Mouse (Mus musculus) liver, embryonic 14.5 days (tissue): ENCODE results near the gene Ugt2b34. TPM values are rescaled to one million over a fixed set of nuclear protein-coding genes. Genes with fewer than 3 reads are reported as not detected.

ENCODE experiments used
- ATAC-seq: fragments of 200-750 bp; cut with Nextera tagmentation; 2 replicates; pipeline ENCODE4 v1.8.0; 2017; ENCODE audit warnings: moderate number of reproducible peaks, mild to moderate bottlenecking, moderate library complexity; ENCODE audit not compliant: insufficient read depth
- DNase-seq, 3 experiments: peaks; one replicate each; pipeline ENCODE4 v3.0.0-alpha.2; 2012 to 2013; ENCODE audit warnings: low read depth in 3 of 3, low spot score in 3 of 3
- H3K27ac ChIP-seq: fragments of 300-500 bp; sonication (generic); 2 replicates; pipeline ENCODE4 v1.5.1; 2014; ENCODE audit warnings: moderate library complexity, mild to moderate bottlenecking, control low read depth, inconsistent platforms
- H3K27me3 ChIP-seq: fragments of 300-500 bp; sonication (generic); 2 replicates; pipeline ENCODE4 v1.6.1; 2014; ENCODE audit warnings: mild to moderate bottlenecking, low read length, moderate library complexity; ENCODE audit not compliant: control insufficient read depth, insufficient read depth
- H3K36me3 ChIP-seq: fragments of 300-500 bp; sonication (generic); replicated peaks from 2 replicates; pipeline ENCODE4 v1.6.1; 2014; ENCODE audit warnings: low read depth; ENCODE audit not compliant: control insufficient read depth, insufficient read depth
- H3K4me1 ChIP-seq, 2 experiments: fragments of 200-500 bp in 1 of 2; fragments of 300-500 bp in 1 of 2; sonication (generic) in 1 of 2; replicated peaks; 2 replicates each; pipeline ENCODE4 v1.6.1; 2012 to 2014; ENCODE audit warnings: antibody characterized with exemption in 1 of 2, inconsistent platforms in 1 of 2, low read length in 1 of 2; ENCODE audit not compliant: control insufficient read depth in 2 of 2, insufficient read depth in 2 of 2
- H3K4me2 ChIP-seq: fragments of 300-500 bp; sonication (generic); 2 replicates; pipeline ENCODE4 v1.6.1; 2014; ENCODE audit warnings: low read depth, mild to moderate bottlenecking, control low read depth, moderate library complexity
- H3K4me3 ChIP-seq, 2 experiments: fragments of 200-500 bp in 1 of 2; fragments of 300-500 bp in 1 of 2; sonication (generic) in 1 of 2; 2 replicates each; pipeline ENCODE4 v1.5.1; 2012 to 2014; ENCODE audit warnings: low read depth in 2 of 2, low read length in 2 of 2, mild to moderate bottlenecking in 2 of 2, control low read depth in 1 of 2, inconsistent platforms in 1 of 2, moderate library complexity in 1 of 2; ENCODE audit not compliant: insufficient read depth in 1 of 2
- H3K9ac ChIP-seq: fragments of 300-500 bp; sonication (generic); replicated peaks from 2 replicates; pipeline ENCODE4 v1.6.1; 2014; ENCODE audit warnings: mild to moderate bottlenecking, control low read depth, moderate library complexity
- H3K9me3 ChIP-seq: fragments of 300-500 bp; sonication (generic); 2 replicates; pipeline ENCODE4 v1.6.1; 2016; ENCODE audit warnings: low read length, mixed read lengths; ENCODE audit not compliant: control insufficient read depth
- CTCF ChIP-seq: IDR thresholded peaks from 2 replicates; pipeline ENCODE4 v1.5.1; 2016; ENCODE audit warnings: antibody characterized with exemption, low read depth, control low read depth
- EP300 ChIP-seq: IDR thresholded peaks from 2 replicates; pipeline ENCODE4 v1.6.1; 2016; ENCODE audit warnings: antibody characterized with exemption, low read depth
- WGBS: fragments of 180-500 bp; shearing (Covaris S2); extraction: QIAGEN DNeasy Blood & Tissue Kit; methylation state at CpG from one replicate; pipeline ENCODE4 v1.1.7; 2014; ENCODE audit not compliant: insufficient replicate concordance; 5-methylcytosine and 5-hydroxymethylcytosine counted together
- polyA plus RNA-seq, 2 experiments: library from polyadenylated mRNA; depleted of rRNA in 1 of 2; stranded (reverse) in 1 of 2; unstranded in 1 of 2; fragments of >200 nt; fragmentation: Nextera tagmentation in 1 of 2; extraction: Ambion mirVana in 1 of 2; gene quantifications; 2 replicates each; pipeline versions ENCODE4 v1.2.1 to v1.2.3; 2012 to 2014

Gene Ugt2b34
- polyA plus RNA-seq, 2 experiments = 46.3 to 51.0 TPM

GRCm38 (mm10) chr5:86840207-86840606 is 66.5 kb downstream of the Ugt2b34 start:
- Histone ChIP-seq H3K4me1 (no peaks in the 10 kb centered on the region), H3K27ac (no peak overlapping the region), H3K9me3 (no peaks in the 10 kb centered on the region), H3K4me2 (no peak overlapping the region), H3K36me3 (peaks cover 5% of the 10 kb centered on the region), H3K4me3 (no peak overlapping the region), H3K27me3 (no peaks in the 10 kb centered on the region), H3K9ac (no peak overlapping the region)
- DNase-seq (no peak), ATAC-seq (no peak)
- TF ChIP-seq CTCF (no peak), EP300 (no peak)
- WGBS = 71% methylated on average over 2 of the region's 2 CpGs

Other genes starting within 250 kb of the Ugt2b34 start
- not detected in 2 replicates for gene Tmprss11b, start 230.6 kb downstream of the Ugt2b34 start, polyA plus RNA-seq (2012; rRNA removed)
- not detected in 2 replicates for gene Tmprss11b, start 230.6 kb downstream of the Ugt2b34 start, polyA plus RNA-seq (2014; fragmentation: Nextera tagmentation; extraction: Ambion mirVana)
- not detected in 2 replicates for gene Tmprss11e, start 161.1 kb downstream of the Ugt2b34 start, polyA plus RNA-seq (2012; rRNA removed)
- gene Tmprss11e, start 161.1 kb downstream of the Ugt2b34 start, polyA plus RNA-seq (2014; fragmentation: Nextera tagmentation; extraction: Ambion mirVana) = not detected in 2 replicates
- gene Ythdc1, start 102.7 kb downstream of the Ugt2b34 start, polyA plus RNA-seq (2012; rRNA removed) = 15.0 and 22.8 TPM in 2 replicates
- gene Ythdc1, start 102.7 kb downstream of the Ugt2b34 start, polyA plus RNA-seq (2014; fragmentation: Nextera tagmentation; extraction: Ambion mirVana) = 12.1 and 13.3 TPM in 2 replicates
- gene Ugt2b1, start 19.6 kb upstream of the Ugt2b34 start, polyA plus RNA-seq (2012; rRNA removed) = 0.25 and 0.38 TPM in 2 replicates
- 0.25 and 0.29 TPM in 2 replicates for gene Ugt2b1, start 19.6 kb upstream of the Ugt2b34 start, polyA plus RNA-seq (2014; fragmentation: Nextera tagmentation; extraction: Ambion mirVana)
- 3.8 and 5.0 TPM in 2 replicates for gene Ugt2b35, start 93.9 kb upstream of the Ugt2b34 start, polyA plus RNA-seq (2012; rRNA removed)
- gene Ugt2b35, start 93.9 kb upstream of the Ugt2b34 start, polyA plus RNA-seq (2014; fragmentation: Nextera tagmentation; extraction: Ambion mirVana) = 1.4 and 1.6 TPM in 2 replicates
- 5.7 and 6.5 TPM in 2 replicates for gene Ugt2b36, start 185.6 kb upstream of the Ugt2b34 start, polyA plus RNA-seq (2012; rRNA removed)
- gene Ugt2b36, start 185.6 kb upstream of the Ugt2b34 start, polyA plus RNA-seq (2014; fragmentation: Nextera tagmentation; extraction: Ambion mirVana) = 17.0 and 18.2 TPM in 2 replicates
- 3.7 and 4.0 TPM in 2 replicates for gene Ugt2b5, start 233.4 kb upstream of the Ugt2b34 start, polyA plus RNA-seq (2012; rRNA removed)
- 16.9 and 18.6 TPM in 2 replicates for gene Ugt2b5, start 233.4 kb upstream of the Ugt2b34 start, polyA plus RNA-seq (2014; fragmentation: Nextera tagmentation; extraction: Ambion mirVana)